Mouse (Mus musculus) left cerebral cortex, adult 6 months (tissue): ENCODE results near the gene Olfr492. TPM values are rescaled to one million over a fixed set of nuclear protein-coding genes. Genes with fewer than 3 reads are reported as not detected.

ENCODE experiments used
- long read RNA-seq, 2 experiments: library from polyadenylated mRNA; unstranded; transcript quantifications; one replicate each; pipeline ENCODE4 v2.0.0; 2019 to 2020
- polyA plus RNA-seq: library from polyadenylated mRNA; unstranded; fragments of <200 nt; fragmentation: Nextera tagmentation; gene quantifications from 2 replicates; pipeline ENCODE4 v1.2.3, GENCODE M21; 2021

Olfr492 gene
- polyA plus RNA-seq, result not detected in 2 replicates
- long read RNA-seq, experiment 1, result 0 reads
- long read RNA-seq, experiment 2, result 0 reads

GRCm38 (mm10) chr7:108323574-108323973 lies at the start of gene Olfr492:
Olfr492 (minus strand) TSS chr7:108323674.

GRCm38 (mm10) chr7:108365035-108365434 lies 41.6 kb upstream of the Olfr492 start, which contains the start of gene Olfr494:
Olfr494 (plus strand) TSS chr7:108365335.

GRCm38 (mm10) chr7:108346879-108347278 lies 23.4 kb upstream of the Olfr492 start, which contains the start of gene Olfr493:
Olfr493 (minus strand) TSS chr7:108346979.

GRCm38 (mm10) chr7:108313151-108313550 lies 10.3 kb downstream of the Olfr492 start, which contains the start of gene Olfr491:
Olfr491 (plus strand) TSS chr7:108313451.

GRCm38 (mm10) chr7:108288834-108289233 lies 34.6 kb downstream of the Olfr492 start, which contains the start of gene Olfr490:
Olfr490 (minus strand) TSS chr7:108288934.

Other genes with a start within 250 kb of the Olfr492 start
- gene Olfr481, start 243.8 kb downstream of the Olfr492 start, polyA plus RNA-seq, result not detected in 2 replicates
- not detected in 2 replicates for gene Olfr482, start 226.1 kb downstream of the Olfr492 start, polyA plus RNA-seq
- not detected in 2 replicates for gene Olfr483, start 222.8 kb downstream of the Olfr492 start, polyA plus RNA-seq
- gene Olfr484, start 196.2 kb downstream of the Olfr492 start, polyA plus RNA-seq, result 0.06 TPM in 1 of 2 replicates, not detected in the other
- gene Olfr485, start 163.8 kb downstream of the Olfr492 start, polyA plus RNA-seq, result not detected in 2 replicates
- not detected in 2 replicates for gene Olfr486, start 150.9 kb downstream of the Olfr492 start, polyA plus RNA-seq
- gene Olfr487, start 109.0 kb downstream of the Olfr492 start, polyA plus RNA-seq, result not detected in 2 replicates
- gene Olfr488, start 65.3 kb downstream of the Olfr492 start, polyA plus RNA-seq, result not detected in 2 replicates
- not detected in 2 replicates for gene Olfr490, start 34.7 kb downstream of the Olfr492 start, polyA plus RNA-seq
- not detected in 2 replicates for gene Olfr491, start 10.2 kb downstream of the Olfr492 start, polyA plus RNA-seq
- gene Olfr493, start 23.3 kb upstream of the Olfr492 start, polyA plus RNA-seq, result not detected in 2 replicates
- gene Olfr494, start 41.7 kb upstream of the Olfr492 start, polyA plus RNA-seq, result not detected in 2 replicates
- gene Olfr495, start 69.5 kb upstream of the Olfr492 start, polyA plus RNA-seq, result not detected in 2 replicates
- gene Olfr497, start 96.7 kb upstream of the Olfr492 start, polyA plus RNA-seq, result not detected in 2 replicates
- not detected in 2 replicates for gene Olfr498, start 141.7 kb upstream of the Olfr492 start, polyA plus RNA-seq
- gene Olfr502, start 201.4 kb upstream of the Olfr492 start, polyA plus RNA-seq, result not detected in 2 replicates
- not detected in 2 replicates for gene Olfr503, start 220.9 kb upstream of the Olfr492 start, polyA plus RNA-seq
- not detected in 2 replicates for gene Olfr504, start 242.1 kb upstream of the Olfr492 start, polyA plus RNA-seq